Comparison of ENCODE assay signal across 8 mouse cellular contexts in the genomic region with DNA sequence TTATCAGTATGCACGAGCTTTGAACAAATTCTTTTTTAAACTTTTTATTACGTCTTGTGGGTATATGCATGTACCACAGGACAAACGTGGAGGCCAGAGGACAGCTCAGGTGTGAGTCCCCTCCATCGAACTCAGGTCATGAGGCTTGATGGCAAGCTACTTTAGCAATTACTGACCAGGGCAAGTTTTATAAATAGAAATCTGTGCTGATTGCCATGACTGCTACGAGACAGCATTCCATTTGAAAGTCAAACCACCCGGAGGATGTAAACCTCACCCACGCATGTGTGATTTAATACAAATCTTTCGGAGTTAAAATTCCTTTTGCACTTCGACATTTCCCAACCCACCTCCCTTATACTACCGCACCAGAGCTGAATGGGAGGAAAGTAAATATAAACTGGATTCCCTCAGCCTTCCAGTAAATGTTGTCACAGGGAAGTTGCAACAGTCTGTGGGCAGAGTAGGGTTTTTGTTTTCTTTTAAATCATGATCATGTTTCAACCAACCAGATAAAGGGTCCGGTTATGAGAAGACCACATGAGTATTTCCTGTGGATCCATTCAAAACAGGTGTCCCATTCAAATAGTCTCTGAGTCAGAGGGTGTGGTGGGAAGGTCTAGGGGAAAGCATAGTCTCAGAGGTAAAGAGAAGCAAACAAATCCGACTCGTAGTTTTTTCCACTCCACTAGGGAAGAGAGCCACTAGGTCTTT. TPM values are rescaled to one million over a fixed set of nuclear protein-coding genes. Genes with fewer than 3 reads are reported as not detected.
DNase-seq lines count a peak whose midpoint lies in the region; ATAC-seq and TF ChIP-seq lines count a peak whose summit lies in the region.

No protein-coding gene starts in this region.

- no peaks in the 10 kb centered on the region for H3K27me3 ChIP-seq in lung, embryonic 14.5 days (ENCODE audit: insufficient read depth, low read length)
- H3K27me3 ChIP-seq in embryonic facial prominence, embryonic 15.5 days = no peaks in the 10 kb centered on the region
- no peaks in the 10 kb centered on the region for H3K27me3 ChIP-seq in hindbrain, embryonic 14.5 days (ENCODE audit: control insufficient read depth, insufficient read depth, low read length)
- H3K27me3 ChIP-seq in midbrain, embryonic 11.5 days (ENCODE audit: control insufficient read depth, insufficient read depth, low read length) = no peaks in the 10 kb centered on the region

- 20% methylated on average over 13 of the region's 13 CpGs for WGBS in lung, embryonic 14.5 days
- 18% methylated on average over 13 of the region's 13 CpGs for WGBS in embryonic facial prominence, embryonic 15.5 days
- WGBS in hindbrain, embryonic 14.5 days = 47% methylated on average over 13 of the region's 13 CpGs
- WGBS in midbrain, embryonic 11.5 days = 59% methylated on average over 13 of the region's 13 CpGs

- peak overlapping the region; percentile 72 for H3K9ac ChIP-seq in lung, embryonic 14.5 days
- no peak overlapping the region for H3K9ac ChIP-seq in embryonic facial prominence, embryonic 15.5 days
- peak overlapping the region; percentile 85 for H3K9ac ChIP-seq in hindbrain, embryonic 14.5 days
- no peak overlapping the region; the same call in 1 of the 2 replicates for H3K9ac ChIP-seq in midbrain, embryonic 11.5 days (ENCODE audit: low read length)

- H3K4me3 ChIP-seq in lung, embryonic 14.5 days (ENCODE audit: low read depth, low read length) = peak overlapping the region; percentile 75
- peak overlapping the region; percentile 68 for H3K4me3 ChIP-seq in embryonic facial prominence, embryonic 15.5 days (replicated peaks)
- peak overlapping the region; percentile 60 for H3K4me3 ChIP-seq in hindbrain, embryonic 14.5 days (replicated peaks; ENCODE audit: low read length)
- H3K4me3 ChIP-seq in midbrain, embryonic 11.5 days (ENCODE audit: low read depth, low read length) = peak overlapping the region; percentile 80

- no peak for TF ChIP-seq CTCF in lung, embryonic 14.5 days (IDR thresholded peaks at IDR 0.05; ENCODE audit: low read depth)

- H3K36me3 ChIP-seq in lung, embryonic 14.5 days (ENCODE audit: insufficient read depth) = no peaks in the 10 kb centered on the region
- H3K36me3 ChIP-seq in embryonic facial prominence, embryonic 15.5 days = no peaks in the 10 kb centered on the region
- no peaks in the 10 kb centered on the region for H3K36me3 ChIP-seq in hindbrain, embryonic 14.5 days (replicated peaks; ENCODE audit: control insufficient read depth, insufficient read depth)
- H3K36me3 ChIP-seq in midbrain, embryonic 11.5 days (ENCODE audit: control insufficient read depth, insufficient read depth, low read length) = no peaks in the 10 kb centered on the region

- no peaks in the 10 kb centered on the region for H3K9me3 ChIP-seq in lung, embryonic 14.5 days (ENCODE audit: low read depth, low read length)
- H3K9me3 ChIP-seq in embryonic facial prominence, embryonic 15.5 days (replicated peaks) = no peaks in the 10 kb centered on the region
- H3K9me3 ChIP-seq in hindbrain, embryonic 14.5 days (ENCODE audit: control insufficient read depth, low read length) = 0 out of 2 replicates have a peak, but pooled peaks cover 7% of the 10 kb centered on the region
- no peaks in the 10 kb centered on the region; the same call in 1 of the 2 replicates for H3K9me3 ChIP-seq in midbrain, embryonic 11.5 days (ENCODE audit: control insufficient read depth, low read length)

- peak; percentile 31; the same call in 1 of the 2 replicates for ATAC-seq in lung, embryonic 14.5 days (ENCODE audit: insufficient read depth)
- ATAC-seq in embryonic facial prominence, embryonic 15.5 days (ENCODE audit: insufficient number of reproducible peaks, low FRiP score, low TSS enrichment, low read depth) = no peak
- ATAC-seq in hindbrain, embryonic 14.5 days (ENCODE audit: low FRiP score) = peak; percentile 22
- peak; percentile 49 for ATAC-seq in midbrain, embryonic 11.5 days (ENCODE audit: low FRiP score)

- H3K4me1 ChIP-seq in lung, embryonic 14.5 days (ENCODE audit: insufficient read depth) = no peaks in the 10 kb centered on the region
- H3K4me1 ChIP-seq in embryonic facial prominence, embryonic 15.5 days = peaks cover 15% of the 10 kb centered on the region
- peaks cover 13% of the 10 kb centered on the region for H3K4me1 ChIP-seq in hindbrain, embryonic 14.5 days (replicated peaks; ENCODE audit: control insufficient read depth, insufficient read depth, low read length)
- H3K4me1 ChIP-seq in midbrain, embryonic 11.5 days (ENCODE audit: control insufficient read depth, insufficient read depth, low read length) = 0 out of 2 replicates have a peak, but pooled peaks cover 2% of the 10 kb centered on the region

- H3K27ac ChIP-seq in lung, embryonic 14.5 days (ENCODE audit: low read depth) = peak overlapping the region; percentile 71; the same call in 1 of the 2 replicates
- H3K27ac ChIP-seq in embryonic facial prominence, embryonic 15.5 days (replicated peaks) = peak overlapping the region; percentile 28; the same call in 1 of the 2 replicates
- H3K27ac ChIP-seq in hindbrain, embryonic 14.5 days = no peak overlapping the region
- no peak overlapping the region for H3K27ac ChIP-seq in midbrain, embryonic 11.5 days (ENCODE audit: low read depth, low read length)

- DNase-seq in lung, embryonic 14.5 days = peak; percentile 35
- DNase-seq in lung, postnatal 14 days = no peak
- DNase-seq in hindbrain, embryonic 14.5 days (ENCODE audit: low spot score) = no peak
- DNase-seq in midbrain, embryonic 11.5 days (ENCODE audit: low spot score, missing footprints) = no peak
- no peak for DNase-seq in adrenal gland, postnatal 25 days
- DNase-seq in spleen, postnatal 36 days (ENCODE audit: low spot score in 2 of 2) = no peak
- no peak for DNase-seq in right cerebral cortex, postnatal 14 days

- peak overlapping the region; percentile 84 for H3K4me2 ChIP-seq in lung, embryonic 14.5 days
- H3K4me2 ChIP-seq in embryonic facial prominence, embryonic 15.5 days (replicated peaks) = peak overlapping the region; percentile 87
- peak overlapping the region; percentile 72 for H3K4me2 ChIP-seq in hindbrain, embryonic 14.5 days (replicated peaks)
- peak overlapping the region; percentile 73 for H3K4me2 ChIP-seq in midbrain, embryonic 11.5 days

RNA-seq across cellular contexts. Expression of gene Aig1, which starts 0.7 kb away (rescaled TPM):
- polyA plus RNA-seq in lung, embryonic 14.5 days (2014; fragmentation: Nextera tagmentation; extraction: Ambion mirVana) = 42.1 and 43.4 TPM in 2 replicates
- 38.6 and 40.7 TPM in 2 replicates for polyA plus RNA-seq in embryonic facial prominence, embryonic 15.5 days (2015; fragmentation: Nextera tagmentation; extraction: Ambion mirVana)
- 93.6 and 95.4 TPM in 2 replicates for polyA plus RNA-seq in hindbrain, embryonic 14.5 days (2014; fragmentation: Nextera tagmentation; extraction: Ambion mirVana)
- 27.4 and 28.2 TPM in 2 replicates for polyA plus RNA-seq in midbrain, embryonic 11.5 days (2014; fragmentation: Nextera tagmentation; extraction: Ambion mirVana)
- total RNA-seq in adrenal gland, postnatal 25 days (2021) = 28.8 and 32.8 TPM in 2 replicates

Comparison
In these comparisons a context has a peak if more than half of its experiments do, and no peak if none do; other contexts are left out.
1. H3K27ac ChIP-seq: peak in lung, embryonic 14.5 days (single experiment) and embryonic facial prominence, embryonic 15.5 days (single experiment); none in hindbrain, embryonic 14.5 days (single experiment) and midbrain, embryonic 11.5 days (single experiment).
2. H3K9ac ChIP-seq: peak in lung, embryonic 14.5 days (single experiment) and hindbrain, embryonic 14.5 days (single experiment); none in embryonic facial prominence, embryonic 15.5 days (single experiment) and midbrain, embryonic 11.5 days (single experiment).
3. Peak in every context shown above with its lines, with median percentiles within 50 percentile points of each other: H3K4me2 ChIP-seq and H3K4me3 ChIP-seq.